Mouse (Mus musculus) right cerebral cortex, postnatal 10 days (tissue): Measurements from ENCODE around the gene A230072I06Rik.
A peak's percentile ranks its signal among the peaks of the same experiment; 100 is the strongest.

Experiments used
- DNase-seq, 2 experiments: peaks; one replicate each; pipeline ENCODE4 v3.0.0; 2021; ENCODE audit warnings: low spot score in 2 of 2

Gene A230072I06Rik

DNA sequence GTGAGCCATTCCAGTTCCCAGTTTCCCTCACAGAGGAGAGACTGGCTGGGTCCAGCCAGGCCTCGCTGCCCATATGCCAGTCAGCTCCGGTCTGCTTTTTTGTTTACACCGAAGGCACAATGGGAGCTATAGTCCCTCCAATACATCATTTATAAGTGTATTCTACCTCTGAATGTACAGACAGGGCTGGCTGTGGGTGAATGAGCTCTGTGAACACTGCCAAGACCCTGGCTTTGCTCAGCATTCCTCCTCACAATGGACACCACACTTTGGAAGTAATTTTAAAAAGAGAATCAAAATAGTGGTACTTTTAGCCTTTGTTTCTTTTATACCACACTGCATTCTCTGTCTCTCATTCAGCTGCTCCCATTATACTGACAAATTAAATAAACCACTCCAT, 44.6 kb downstream of the A230072I06Rik start:
- no peak for DNase-seq

DNA sequence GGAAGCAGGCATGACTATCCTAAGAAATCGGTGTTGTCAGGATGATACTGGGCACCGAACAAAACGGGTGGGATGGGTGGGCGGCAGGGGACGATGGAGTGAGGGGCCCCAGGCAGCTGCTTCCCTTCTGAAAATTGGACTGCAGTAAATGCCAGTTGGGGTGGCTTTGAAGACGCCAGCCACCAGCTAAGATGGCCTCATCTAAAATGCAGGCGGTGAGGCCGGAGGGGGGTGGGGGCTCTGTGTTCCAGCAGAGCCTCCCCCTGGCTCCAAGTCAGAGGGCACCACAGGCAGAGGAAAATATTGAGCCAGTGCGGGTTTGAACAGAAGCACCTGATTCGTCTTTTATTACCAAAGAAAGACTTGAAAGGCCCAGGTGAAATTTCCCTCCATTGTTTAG, 45.9 kb downstream of the A230072I06Rik start:
- DNase-seq: peak in 1 of 2 experiments; percentile 41

DNA sequence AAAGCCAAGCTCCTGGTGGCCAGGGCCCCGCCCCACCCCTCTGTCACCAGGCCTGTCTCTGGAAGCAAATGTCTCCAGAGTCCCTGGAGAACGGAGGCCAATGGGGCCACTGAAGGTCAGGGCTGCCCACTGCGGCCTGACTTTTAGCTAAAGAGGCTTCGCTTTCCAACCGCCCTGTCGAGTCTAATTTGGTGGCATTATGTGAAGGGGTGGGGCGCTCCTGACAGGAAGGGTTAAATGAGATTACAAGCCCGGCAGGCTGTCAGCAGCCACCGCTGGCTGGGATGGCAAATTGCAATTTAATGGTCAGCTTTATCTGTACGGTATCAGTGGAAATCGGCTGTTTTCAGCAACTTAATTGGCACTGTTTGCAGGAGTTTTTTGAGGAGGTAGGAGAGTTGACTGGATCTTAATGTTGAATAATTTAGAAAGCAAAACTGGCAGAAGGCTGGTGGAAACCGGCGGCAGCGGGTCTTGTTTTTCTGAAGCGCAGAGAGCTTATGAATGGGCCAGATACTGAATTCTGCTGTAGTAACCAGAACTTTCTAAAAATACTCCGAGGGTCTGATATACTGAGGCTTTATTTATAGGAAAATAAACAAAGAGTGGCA, 46.5 kb downstream of the A230072I06Rik start:
- DNase-seq: no peak

DNA sequence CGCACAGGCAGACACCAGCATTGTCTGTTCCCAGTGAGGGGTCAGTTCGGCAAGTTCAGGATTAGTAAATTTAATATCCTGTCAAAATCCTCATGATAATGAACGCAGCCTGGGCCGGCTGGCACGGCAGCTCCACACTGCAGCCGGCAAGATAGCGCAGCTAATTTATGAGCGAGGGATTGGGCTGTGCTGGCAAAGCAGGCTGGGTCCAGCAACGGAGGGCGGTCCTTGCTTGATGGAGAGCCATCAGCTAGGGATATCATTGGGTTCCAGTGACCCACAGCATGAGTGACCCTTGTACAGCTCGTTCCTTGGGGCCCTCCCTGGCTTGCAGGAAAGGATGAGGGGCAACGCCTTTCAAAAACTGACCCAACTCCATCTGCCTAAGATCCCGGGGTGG, 48.6 kb downstream of the A230072I06Rik start:
- no peak for DNase-seq

DNA sequence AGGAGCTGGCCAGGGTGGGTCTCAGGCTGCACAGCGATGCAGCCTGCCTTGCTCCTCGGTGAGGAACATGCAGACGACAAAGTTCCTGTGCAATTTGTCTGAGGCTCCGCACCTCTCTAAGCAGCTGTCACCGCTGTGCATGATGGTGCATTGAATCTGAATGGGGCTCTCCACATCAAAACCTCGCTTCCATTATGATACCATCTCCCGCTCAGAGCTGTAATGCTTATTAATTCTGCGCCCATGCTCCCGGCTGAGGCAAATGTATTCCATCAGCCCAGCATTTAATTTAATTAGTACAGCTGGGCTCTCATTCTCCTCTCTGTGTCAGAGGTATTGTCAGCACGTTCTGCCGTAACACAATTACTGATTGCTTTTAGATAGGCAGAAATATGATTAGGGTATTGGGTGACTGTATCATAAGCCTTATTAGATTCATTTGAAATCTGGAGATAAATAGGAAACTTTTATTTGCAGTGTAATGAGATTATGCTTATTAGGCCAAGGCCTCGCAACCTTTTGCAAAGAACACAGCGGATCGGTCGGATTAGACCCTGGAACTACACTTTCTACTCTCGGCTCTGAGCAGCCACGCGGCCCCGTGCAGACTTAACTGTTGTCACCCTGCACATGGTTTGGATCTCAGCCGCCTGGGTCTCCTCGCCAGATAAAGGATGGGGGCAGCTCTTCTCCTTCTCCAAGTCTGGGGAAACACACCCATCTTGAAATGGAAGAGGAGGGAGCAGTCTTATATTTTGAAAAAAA, 49.3 kb downstream of the A230072I06Rik start:
- DNase-seq: no peak

DNA sequence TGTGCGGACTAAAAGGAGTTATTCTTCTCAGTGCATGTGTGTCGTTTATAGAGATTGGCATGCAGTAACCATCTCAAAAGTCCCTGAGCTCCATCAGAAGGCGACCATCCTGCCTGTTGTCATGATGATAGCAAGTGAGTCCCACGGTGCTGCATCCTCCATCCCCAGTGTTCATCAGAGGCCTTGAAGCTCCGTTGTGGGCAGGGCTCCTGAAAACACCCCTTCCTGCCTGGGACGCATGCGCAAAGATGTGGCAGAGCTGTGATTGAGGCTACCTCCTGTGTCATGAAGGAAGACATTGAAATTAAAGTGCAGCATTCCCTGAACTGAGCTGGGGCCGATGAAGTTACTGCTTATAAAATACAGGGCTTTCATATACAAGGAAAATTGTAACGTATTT, 49.9 kb downstream of the A230072I06Rik start:
- DNase-seq: peak; percentile 49 to 52

DNA sequence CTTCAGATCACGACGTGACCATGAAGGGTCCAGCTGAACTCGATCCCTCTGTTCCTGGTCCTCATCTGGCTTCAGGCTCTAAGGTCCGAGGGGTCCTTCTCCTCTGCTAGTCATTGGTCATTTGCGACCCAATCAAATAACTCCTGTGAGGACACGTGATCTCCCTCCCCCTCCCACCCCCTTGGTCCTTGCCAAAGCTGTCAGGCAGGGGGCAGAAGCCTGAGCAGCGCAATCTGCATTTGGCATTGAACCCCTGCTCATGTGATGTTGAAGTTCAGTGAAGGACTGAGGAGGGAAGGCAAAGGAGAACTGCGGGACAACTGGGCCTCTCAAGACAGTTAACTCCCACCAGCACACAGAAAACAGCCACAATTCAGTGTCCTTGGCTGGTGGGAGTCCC, 51.4 kb downstream of the A230072I06Rik start:
- peak in 1 of 2 experiments; percentile 50 for DNase-seq
